Mouse (Mus musculus): ENCODE data around the gene Wnt10b. TPM values are rescaled to one million over a fixed set of nuclear protein-coding genes. Genes with fewer than 3 reads are reported as not detected.
A peak's percentile ranks its signal among the peaks of the same experiment; 100 is the strongest.
"Not testable (repeated sequence)": the region's sequence is repeated elsewhere in the genome, so short reads cannot be mapped to it uniquely, and the experiment has no call there.

Gene Wnt10b
- 21.8 and 37.4 TPM in 2 replicates for polyA plus RNA-seq (2012; rRNA removed)

DNA sequence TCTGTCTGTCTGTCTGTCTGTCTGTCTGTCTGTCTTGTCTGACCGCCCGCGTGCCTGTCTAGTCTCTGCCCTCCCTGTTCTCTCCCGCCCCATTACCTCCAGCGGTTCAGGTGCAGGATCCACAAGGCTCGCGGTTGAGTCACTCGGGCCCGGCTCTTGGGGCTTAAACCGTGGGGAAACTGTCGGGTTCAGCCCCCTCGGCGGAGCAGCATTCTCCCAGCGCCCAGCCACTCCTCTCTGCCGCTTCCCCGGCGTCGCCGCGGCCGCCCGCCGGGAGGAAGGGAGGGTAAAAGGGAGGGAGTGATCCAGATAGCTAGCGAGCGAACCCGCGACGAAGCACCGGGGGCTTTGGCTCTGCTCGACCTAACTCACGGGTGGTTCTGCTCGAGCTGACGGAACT lies at the start of gene Wnt10b:
TSS of gene Wnt10b (minus strand) at position 389 of the 400 bp plus-strand sequence.
- peaks cover 2% of the 10 kb centered on the region; the same call in 1 of the 2 replicates for H3K4me1 ChIP-seq (ENCODE audit: control insufficient read depth, insufficient read depth, low read length)
- TF ChIP-seq POLR2A (IDR thresholded peaks at IDR 0.05; ENCODE audit: borderline replicate concordance, extremely low read depth, low read depth, low read length) (no peak), CTCF (IDR thresholded peaks at IDR 0.05; ENCODE audit: insufficient read depth, low read length) (no peak)
- peak within 1 kb of the TSS; percentile 11 for H3K4me3 ChIP-seq (replicated peaks; ENCODE audit: extremely low read depth, low read depth, low read length)
- DNase-seq, result peak; percentile 37
- WGBS, result under 1% methylated on average over 23 of the region's 33 CpGs

DNA sequence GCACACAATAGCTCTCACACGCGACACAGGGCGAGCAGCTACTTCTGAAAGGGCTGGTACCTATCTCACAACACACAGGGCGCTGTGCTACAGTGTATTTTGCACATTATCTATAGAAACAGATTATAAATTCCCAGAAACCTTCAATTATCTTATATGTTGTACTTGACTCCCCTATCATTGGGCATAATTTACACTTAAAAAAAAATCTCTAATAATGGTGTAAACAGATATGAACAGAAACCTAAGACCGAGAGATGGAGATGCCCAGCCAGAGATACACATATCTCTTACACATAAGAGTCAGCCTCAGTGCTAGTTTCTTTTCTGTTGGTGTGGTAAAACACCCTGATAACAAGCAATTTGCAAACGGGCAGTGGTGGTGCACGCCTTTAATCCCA lies 49.7 kb upstream of the Wnt10b start:
- no peak for TF ChIP-seq POLR2A (IDR thresholded peaks at IDR 0.05; ENCODE audit: borderline replicate concordance, extremely low read depth, low read depth, low read length)
- no peak for TF ChIP-seq CTCF (IDR thresholded peaks at IDR 0.05; ENCODE audit: insufficient read depth, low read length)
- 87% methylated on average over 7 of the region's 7 CpGs for WGBS
- DNase-seq, result no peak
- H3K4me1 ChIP-seq (ENCODE audit: control insufficient read depth, insufficient read depth, low read length), result peaks cover 2% of the 10 kb centered on the region; the same call in 1 of the 2 replicates
- H3K4me3 ChIP-seq (replicated peaks; ENCODE audit: extremely low read depth, low read depth, low read length), result no peak overlapping the region

DNA sequence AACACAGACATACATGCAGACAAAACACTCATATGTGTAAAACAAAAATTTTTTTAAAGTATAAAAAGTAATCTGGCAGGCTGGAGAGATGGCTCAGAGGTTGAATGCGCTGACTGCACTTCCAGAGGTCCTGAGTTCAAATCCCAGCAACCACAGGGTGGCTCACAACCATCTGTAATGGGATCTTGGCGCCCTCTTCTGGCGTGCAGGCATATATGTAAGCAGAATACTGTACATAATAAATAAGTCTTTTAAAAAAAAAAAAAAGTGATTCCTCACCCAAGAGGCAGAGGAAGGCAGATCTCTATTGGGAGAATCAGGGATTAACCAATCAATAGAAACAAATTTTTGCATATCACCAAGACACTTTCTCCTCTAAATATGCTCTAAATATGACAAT lies 45.5 kb upstream of the Wnt10b start:
- H3K4me3 ChIP-seq (replicated peaks; ENCODE audit: extremely low read depth, low read depth, low read length), result no peak overlapping the region
- DNase-seq, result no peak
- TF ChIP-seq CTCF (IDR thresholded peaks at IDR 0.05; ENCODE audit: insufficient read depth, low read length), result no peak
- no peak for TF ChIP-seq POLR2A (IDR thresholded peaks at IDR 0.05; ENCODE audit: borderline replicate concordance, extremely low read depth, low read depth, low read length)
- WGBS, result 77% methylated on average over 3 of the region's 3 CpGs
- 0 out of 2 replicates have a peak, but pooled peaks cover 2% of the 10 kb centered on the region for H3K4me1 ChIP-seq (ENCODE audit: control insufficient read depth, insufficient read depth, low read length)

DNA sequence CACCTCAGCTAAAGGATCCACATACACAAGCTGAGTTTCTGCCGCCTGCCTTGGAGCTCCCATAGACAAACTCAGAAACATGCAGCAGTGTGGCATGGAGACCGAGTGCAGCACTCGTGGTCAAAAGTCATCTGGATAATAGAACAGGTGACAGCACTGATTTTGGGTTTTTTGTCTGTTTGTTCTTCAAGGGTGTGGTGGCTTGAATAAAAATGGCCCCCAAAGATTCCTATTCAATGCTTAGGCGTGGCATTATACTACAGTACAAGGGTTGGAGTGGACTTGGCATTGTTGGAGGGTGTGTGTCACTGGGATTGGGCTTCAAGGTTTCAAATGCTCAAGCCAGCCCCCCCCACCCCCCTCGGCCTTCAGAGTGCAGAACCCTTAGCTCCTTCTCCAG lies 44.2 kb upstream of the Wnt10b start:
- no peak for TF ChIP-seq CTCF (IDR thresholded peaks at IDR 0.05; ENCODE audit: insufficient read depth, low read length)
- Histone ChIP-seq H3K4me1 (ENCODE audit: control insufficient read depth, insufficient read depth, low read length) (0 out of 2 replicates have a peak, but pooled peaks cover under 1% of the 10 kb centered on the region), H3K4me3 (replicated peaks; ENCODE audit: extremely low read depth, low read depth, low read length) (no peak overlapping the region)
- DNase-seq, result no peak
- 97% methylated on average over 5 of the region's 5 CpGs for WGBS

DNA sequence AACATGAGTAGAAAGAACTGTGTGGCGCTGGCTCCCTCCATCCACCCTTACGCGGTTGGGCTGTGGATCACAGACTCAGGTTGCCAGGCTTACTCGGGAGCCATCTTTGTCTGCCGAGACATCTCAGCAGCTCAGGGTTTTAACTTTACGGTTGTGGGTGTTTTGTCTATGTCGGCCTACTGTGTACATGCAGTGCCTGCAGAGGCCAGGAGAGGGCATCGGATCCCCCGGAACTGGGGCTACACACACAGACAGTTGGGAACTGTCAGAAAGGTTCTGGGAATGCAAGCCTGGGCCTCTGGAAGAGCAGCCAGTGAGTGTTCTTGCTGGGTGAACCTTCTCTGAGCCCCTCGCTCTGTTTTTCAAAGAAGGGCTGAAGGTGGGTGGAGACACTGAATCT lies 43.5 kb upstream of the Wnt10b start:
- TF ChIP-seq POLR2A (IDR thresholded peaks at IDR 0.05; ENCODE audit: borderline replicate concordance, extremely low read depth, low read depth, low read length) (no peak), CTCF (IDR thresholded peaks at IDR 0.05; ENCODE audit: insufficient read depth, low read length) (peak; percentile 46)
- no peaks in the 10 kb centered on the region for H3K4me1 ChIP-seq (ENCODE audit: control insufficient read depth, insufficient read depth, low read length)
- 58% methylated on average over 10 of the region's 10 CpGs for WGBS
- H3K4me3 ChIP-seq (replicated peaks; ENCODE audit: extremely low read depth, low read depth, low read length), result no peak overlapping the region
- no peak for DNase-seq

DNA sequence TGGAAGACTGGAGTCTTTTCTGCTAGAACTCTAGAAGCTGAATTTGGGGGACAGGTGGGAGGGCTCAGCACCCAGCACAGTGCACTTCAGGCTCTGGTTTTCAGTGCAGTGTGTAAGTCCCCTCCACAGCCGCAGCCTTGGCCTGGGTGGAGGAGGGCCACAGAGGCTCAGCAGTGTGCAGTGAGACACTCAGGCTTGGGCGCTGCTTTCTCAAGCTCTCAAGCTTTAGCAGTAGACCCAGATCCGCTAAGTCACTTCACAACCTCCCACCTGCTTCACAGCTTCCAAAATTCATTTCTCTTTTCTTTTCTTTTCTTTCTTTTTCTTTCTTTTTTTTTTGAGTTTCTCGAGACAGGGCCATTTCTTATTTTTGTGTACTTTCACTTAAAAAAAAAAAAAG lies 43.0 kb upstream of the Wnt10b start:
- no peak for DNase-seq
- WGBS, result 87% methylated on average over 4 of the region's 4 CpGs
- H3K4me1 ChIP-seq (ENCODE audit: control insufficient read depth, insufficient read depth, low read length), result no peaks in the 10 kb centered on the region
- H3K4me3 ChIP-seq (replicated peaks; ENCODE audit: extremely low read depth, low read depth, low read length), result no peak overlapping the region
- no peak for TF ChIP-seq POLR2A (IDR thresholded peaks at IDR 0.05; ENCODE audit: borderline replicate concordance, extremely low read depth, low read depth, low read length)
- TF ChIP-seq CTCF (IDR thresholded peaks at IDR 0.05; ENCODE audit: insufficient read depth, low read length), result no peak

DNA sequence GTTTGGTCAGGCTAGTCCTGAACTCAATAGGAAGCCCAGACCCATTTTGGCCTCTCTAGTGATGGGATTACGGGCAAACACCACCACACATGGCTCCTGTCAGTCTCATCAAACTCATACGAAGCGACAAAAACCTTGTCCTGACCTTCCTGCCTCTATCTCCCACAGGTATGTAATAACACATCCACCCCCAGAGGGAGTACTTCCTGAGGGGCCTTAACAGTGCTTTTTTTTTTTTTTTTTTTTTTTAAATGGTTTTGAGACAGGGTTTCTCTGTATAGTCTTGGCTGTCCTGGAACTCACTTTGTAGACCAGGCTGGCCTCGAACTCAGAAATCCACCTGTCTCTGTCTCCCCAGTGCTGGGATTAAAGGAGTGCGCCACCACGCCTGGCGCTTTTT lies 40.2 kb upstream of the Wnt10b start:
- WGBS, result 93% methylated on average over 7 of the region's 7 CpGs
- Histone ChIP-seq H3K4me3 (replicated peaks; ENCODE audit: extremely low read depth, low read depth, low read length) (no peak overlapping the region), H3K4me1 (ENCODE audit: control insufficient read depth, insufficient read depth, low read length) (no peaks in the 10 kb centered on the region)
- TF ChIP-seq POLR2A (IDR thresholded peaks at IDR 0.05; ENCODE audit: borderline replicate concordance, extremely low read depth, low read depth, low read length), result no peak
- TF ChIP-seq CTCF (IDR thresholded peaks at IDR 0.05; ENCODE audit: insufficient read depth, low read length), result no peak
- DNase-seq, result no peak

DNA sequence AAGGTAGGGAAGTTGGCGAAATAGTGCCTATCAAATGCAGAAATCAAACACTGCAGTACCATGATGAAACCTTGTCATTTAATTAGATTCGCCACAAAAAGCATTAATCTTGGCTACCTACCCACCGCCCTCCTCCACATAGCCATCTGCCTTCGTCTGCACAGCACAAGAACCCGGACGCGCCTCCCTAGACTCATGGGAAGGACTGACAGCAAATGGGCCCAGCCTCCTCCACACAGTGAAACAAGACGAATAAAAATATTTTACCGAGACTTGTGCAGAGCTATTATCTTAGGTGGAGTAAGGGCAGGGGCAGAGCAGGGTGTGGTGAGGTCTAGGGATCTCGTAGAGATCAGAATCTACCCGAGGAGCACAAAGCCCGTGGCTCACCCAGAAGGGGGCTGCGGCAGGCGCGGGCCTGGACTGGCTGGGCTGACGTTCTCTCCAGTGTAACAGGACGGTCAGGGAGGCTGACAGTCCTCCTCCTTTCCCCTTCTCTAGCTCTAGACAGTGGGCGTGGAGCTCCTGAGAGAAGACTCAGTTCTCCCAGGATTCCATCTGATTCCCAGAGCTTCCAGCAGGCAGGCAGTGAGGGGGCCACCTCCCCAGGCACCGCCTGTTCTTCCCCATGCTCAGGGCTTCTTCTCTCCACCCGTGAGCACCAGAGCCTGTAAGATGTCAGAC lies 34.9 kb upstream of the Wnt10b start:
- TF ChIP-seq POLR2A (IDR thresholded peaks at IDR 0.05; ENCODE audit: borderline replicate concordance, extremely low read depth, low read depth, low read length), result no peak
- no peak for TF ChIP-seq CTCF (IDR thresholded peaks at IDR 0.05; ENCODE audit: insufficient read depth, low read length)
- WGBS, result 89% methylated on average over 20 of the region's 20 CpGs
- no peak for DNase-seq
- H3K4me3 ChIP-seq (replicated peaks; ENCODE audit: extremely low read depth, low read depth, low read length), result no peak overlapping the region
- no peaks in the 10 kb centered on the region for H3K4me1 ChIP-seq (ENCODE audit: control insufficient read depth, insufficient read depth, low read length)

DNA sequence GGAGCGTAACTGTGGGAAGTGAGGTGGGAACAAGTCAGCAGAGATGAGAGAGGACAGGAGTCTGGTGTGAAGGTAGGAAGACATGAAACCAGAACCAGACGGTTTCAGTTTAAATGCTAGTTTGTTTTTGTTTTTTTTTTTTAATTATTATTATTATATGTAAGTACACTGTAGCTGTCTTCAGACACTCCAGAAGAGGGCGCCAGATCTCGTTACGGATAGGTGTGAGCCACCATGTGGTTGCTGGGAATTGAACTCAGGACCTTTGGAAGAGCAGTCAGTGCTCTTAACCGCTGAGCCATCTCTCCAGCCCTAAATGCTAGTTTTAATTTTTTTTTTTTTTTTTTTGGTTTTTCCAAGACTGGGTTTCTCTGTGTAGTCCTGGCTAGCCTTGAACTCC lies 32.3 kb upstream of the Wnt10b start:
- not testable (repeated sequence) for H3K4me1 ChIP-seq (ENCODE audit: control insufficient read depth, insufficient read depth, low read length); H3K4me3 ChIP-seq (replicated peaks; ENCODE audit: extremely low read depth, low read depth, low read length); DNase-seq
- WGBS, result 76% methylated on average over 6 of the region's 6 CpGs

DNA sequence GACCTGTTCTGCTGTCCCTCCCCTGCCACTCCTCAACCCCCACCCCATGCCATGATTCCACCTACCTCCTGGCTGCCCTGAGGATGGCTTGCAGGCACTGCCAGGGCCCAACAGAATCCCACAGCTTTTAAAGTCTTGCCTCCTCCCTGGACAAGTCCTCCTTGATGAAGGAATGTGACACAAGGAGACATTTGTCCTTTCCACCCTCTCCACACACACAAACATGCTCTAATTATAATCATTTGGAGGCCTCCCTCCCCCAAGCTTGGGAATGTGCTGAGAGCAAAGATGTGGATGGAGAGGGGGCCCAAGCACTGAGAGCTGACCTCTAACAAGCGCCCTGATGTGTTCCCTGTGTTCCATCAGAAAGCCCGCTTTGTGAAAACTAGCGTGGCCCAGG lies 31.4 kb upstream of the Wnt10b start, which contains the start of gene Ddn:
TSS of gene Ddn (minus strand) at position 101 of the 400 bp plus-strand sequence.
- 84% methylated on average over 3 of the region's 3 CpGs for WGBS

More for the DNA sequence above, 31.4 kb upstream of the Wnt10b start, which contains the start of gene Ddn:
- Histone ChIP-seq H3K4me3 (replicated peaks; ENCODE audit: extremely low read depth, low read depth, low read length) (no peak within 1 kb of the TSS), H3K4me1 (ENCODE audit: control insufficient read depth, insufficient read depth, low read length) (peaks cover 5% of the 10 kb centered on the region)
- no peak for DNase-seq
- TF ChIP-seq POLR2A (IDR thresholded peaks at IDR 0.05; ENCODE audit: borderline replicate concordance, extremely low read depth, low read depth, low read length), result no peak
- TF ChIP-seq CTCF (IDR thresholded peaks at IDR 0.05; ENCODE audit: insufficient read depth, low read length), result no peak
